Mouse (Mus musculus): ENCODE data around the gene Notch3. TPM values are rescaled to one million over a fixed set of nuclear protein-coding genes. Genes with fewer than 3 reads are reported as not detected.
"Not testable (repeated sequence)": the region's sequence is repeated elsewhere in the genome, so short reads cannot be mapped to it uniquely, and the experiment has no call there.

The Notch3 gene
- polyA plus RNA-seq (2016; fragmentation: Nextera tagmentation; extraction: Ambion mirVana): 22.1 and 23.0 TPM in 2 replicates

DNA sequence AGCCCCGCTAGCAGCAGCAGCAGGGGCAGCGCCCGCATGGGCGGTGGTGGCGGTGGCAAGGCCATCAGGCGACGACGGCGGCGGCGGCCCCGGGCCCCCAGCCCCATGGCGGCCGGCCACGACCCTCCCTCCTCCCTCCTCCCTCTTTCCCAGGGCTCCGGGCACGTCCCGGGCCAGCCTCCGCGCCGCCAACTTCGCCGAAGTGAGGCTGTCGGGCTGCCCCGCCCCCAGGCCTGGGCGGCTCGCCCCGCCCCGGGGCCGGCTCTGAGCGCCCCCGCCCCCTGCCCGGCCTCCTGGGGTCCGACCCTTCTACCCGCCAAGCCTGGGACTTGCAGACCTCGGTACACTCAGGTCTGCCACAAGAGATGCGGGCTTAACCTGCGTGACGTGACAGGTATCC, at the start of gene Notch3:
Gene Notch3, minus strand, starts transcription at position 166 of the 400 bp plus-strand sequence.
- Histone ChIP-seq H3K9me3 (no peaks in the 10 kb centered on the region), H3K9ac (peak within 1 kb of the TSS; percentile 80), H3K4me1 (peaks cover 34% of the 10 kb centered on the region), H3K27ac (peak within 1 kb of the TSS; percentile 92), H3K4me2 (replicated peaks) (peak within 1 kb of the TSS; percentile 78), H3K27me3 (no peaks in the 10 kb centered on the region), H3K36me3 (no peaks in the 10 kb centered on the region), H3K4me3 (peak within 1 kb of the TSS; percentile 71)
- peak; percentile 48; the same call in 1 of the 2 replicates for ATAC-seq (ENCODE audit: insufficient number of reproducible peaks, insufficient read depth, low FRiP score, low TSS enrichment)
- whole genome bisulfite sequencing: 0% methylated on average over 33 of the region's 39 CpGs

DNA sequence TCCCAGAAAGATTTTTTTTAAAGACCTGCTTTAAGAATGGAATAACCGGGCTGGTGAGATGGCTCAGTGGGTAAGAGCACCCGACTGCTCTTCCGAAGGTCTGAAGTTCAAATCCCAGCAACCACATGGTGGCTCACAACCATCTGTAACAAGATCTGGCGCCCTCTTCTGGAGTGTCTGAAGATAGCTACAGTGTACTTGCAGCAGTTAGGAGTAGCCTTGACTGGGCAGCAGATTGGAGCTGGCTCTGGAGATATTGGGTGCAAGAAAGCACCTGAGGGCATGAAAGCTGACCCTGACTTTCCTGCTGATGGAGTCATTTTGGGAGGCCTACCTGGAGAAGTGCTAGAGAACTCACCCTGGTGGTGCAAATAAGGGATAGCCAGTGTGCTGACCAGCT, 48.9 kb upstream of the Notch3 start:
- not testable (repeated sequence) for H3K27ac ChIP-seq; H3K4me1 ChIP-seq; H3K9ac ChIP-seq; ATAC-seq (ENCODE audit: insufficient number of reproducible peaks, insufficient read depth, low FRiP score, low TSS enrichment); H3K4me2 ChIP-seq (replicated peaks); H3K27me3 ChIP-seq; H3K9me3 ChIP-seq; H3K4me3 ChIP-seq
- peaks cover 82% of the 10 kb centered on the region for H3K36me3 ChIP-seq
- WGBS: 72% methylated on average over 4 of the region's 4 CpGs

DNA sequence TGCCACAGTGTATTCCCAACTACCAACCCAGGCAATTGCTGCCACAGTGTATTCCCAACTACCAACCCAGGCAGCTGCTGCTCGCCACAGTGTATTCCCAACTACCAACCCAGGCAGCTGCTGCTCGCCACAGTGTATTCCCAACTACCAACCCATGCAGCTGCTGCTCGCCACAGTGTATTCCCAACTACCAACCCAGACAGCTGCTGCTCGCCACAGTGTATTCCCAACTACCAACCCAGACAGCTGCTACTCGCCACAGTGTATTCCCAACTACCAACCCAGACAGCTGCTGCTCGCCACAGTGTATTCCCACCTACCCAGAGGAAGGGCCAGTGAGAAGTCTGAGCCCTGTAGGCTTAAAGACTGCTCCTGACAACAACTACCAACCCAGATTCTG, 44.9 kb upstream of the Notch3 start:
- WGBS: 95% methylated on average over 6 of the region's 6 CpGs
- peaks cover 19% of the 10 kb centered on the region for H3K4me1 ChIP-seq
- H3K9ac ChIP-seq; H3K27ac ChIP-seq; H3K4me3 ChIP-seq; H3K4me2 ChIP-seq (replicated peaks); H3K27me3 ChIP-seq; ATAC-seq (ENCODE audit: insufficient number of reproducible peaks, insufficient read depth, low FRiP score, low TSS enrichment); H3K9me3 ChIP-seq: not testable (repeated sequence)
- H3K36me3 ChIP-seq: peaks cover 81% of the 10 kb centered on the region

DNA sequence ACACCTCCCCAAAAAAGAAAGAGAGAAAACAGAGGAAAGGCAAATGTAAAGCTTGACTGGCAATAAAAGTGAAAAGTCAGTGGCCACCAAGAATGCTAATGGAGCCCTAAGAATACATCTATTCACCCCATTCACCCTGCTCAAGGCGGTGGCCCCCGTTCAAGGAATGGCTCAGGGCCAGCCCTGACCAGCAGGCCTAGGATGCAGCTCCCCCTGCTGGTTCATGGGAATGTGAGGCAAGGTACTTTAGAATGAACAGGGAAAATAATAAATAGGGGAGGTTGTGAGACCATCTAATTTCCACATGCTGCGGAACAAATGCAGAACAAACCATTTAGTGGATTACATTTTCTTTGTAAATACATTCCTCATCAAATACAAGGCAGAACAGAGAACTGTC, 43.1 kb upstream of the Notch3 start:
- ATAC-seq (ENCODE audit: insufficient number of reproducible peaks, insufficient read depth, low FRiP score, low TSS enrichment): no peak
- H3K36me3 ChIP-seq: peaks cover 80% of the 10 kb centered on the region
- no peak overlapping the region for H3K4me2 ChIP-seq (replicated peaks)
- H3K4me1 ChIP-seq: peaks cover 19% of the 10 kb centered on the region
- H3K9me3 ChIP-seq: no peaks in the 10 kb centered on the region
- no peaks in the 10 kb centered on the region for H3K27me3 ChIP-seq
- H3K9ac ChIP-seq: no peak overlapping the region
- H3K4me3 ChIP-seq: no peak overlapping the region
- 0 out of 2 replicates have a peak overlapping the region, but pooled peaks have one; percentile 8 for H3K27ac ChIP-seq
- 45% methylated on average over 3 of the region's 3 CpGs for WGBS

DNA sequence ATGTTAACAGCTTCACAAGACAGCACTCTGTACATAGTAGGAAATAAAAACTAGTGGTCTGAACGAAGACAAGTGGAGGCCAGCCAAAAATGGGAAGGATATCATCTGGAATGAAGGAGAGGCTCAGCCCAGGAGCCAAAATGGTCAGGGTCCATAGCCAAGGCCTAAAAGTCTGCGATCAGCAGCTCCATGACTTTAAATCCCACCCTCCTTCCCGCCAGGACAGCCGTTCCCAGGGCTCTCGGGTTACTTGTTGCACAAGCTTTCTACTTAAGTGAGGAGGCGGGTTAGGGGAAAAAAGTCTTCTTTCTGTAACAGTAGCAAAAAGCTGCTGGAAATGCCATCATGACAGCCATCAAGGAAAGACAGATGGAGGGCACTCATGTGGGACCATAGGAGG, 42.5 kb upstream of the Notch3 start:
- ATAC-seq (ENCODE audit: insufficient number of reproducible peaks, insufficient read depth, low FRiP score, low TSS enrichment): no peak
- Histone ChIP-seq H3K9me3 (no peaks in the 10 kb centered on the region), H3K36me3 (peaks cover 79% of the 10 kb centered on the region), H3K9ac (no peak overlapping the region), H3K4me3 (no peak overlapping the region), H3K27me3 (no peaks in the 10 kb centered on the region), H3K4me1 (peaks cover 19% of the 10 kb centered on the region), H3K27ac (peak overlapping the region; percentile 8; the same call in 1 of the 2 replicates), H3K4me2 (replicated peaks) (no peak overlapping the region)
- 49% methylated on average over 6 of the region's 6 CpGs for WGBS

DNA sequence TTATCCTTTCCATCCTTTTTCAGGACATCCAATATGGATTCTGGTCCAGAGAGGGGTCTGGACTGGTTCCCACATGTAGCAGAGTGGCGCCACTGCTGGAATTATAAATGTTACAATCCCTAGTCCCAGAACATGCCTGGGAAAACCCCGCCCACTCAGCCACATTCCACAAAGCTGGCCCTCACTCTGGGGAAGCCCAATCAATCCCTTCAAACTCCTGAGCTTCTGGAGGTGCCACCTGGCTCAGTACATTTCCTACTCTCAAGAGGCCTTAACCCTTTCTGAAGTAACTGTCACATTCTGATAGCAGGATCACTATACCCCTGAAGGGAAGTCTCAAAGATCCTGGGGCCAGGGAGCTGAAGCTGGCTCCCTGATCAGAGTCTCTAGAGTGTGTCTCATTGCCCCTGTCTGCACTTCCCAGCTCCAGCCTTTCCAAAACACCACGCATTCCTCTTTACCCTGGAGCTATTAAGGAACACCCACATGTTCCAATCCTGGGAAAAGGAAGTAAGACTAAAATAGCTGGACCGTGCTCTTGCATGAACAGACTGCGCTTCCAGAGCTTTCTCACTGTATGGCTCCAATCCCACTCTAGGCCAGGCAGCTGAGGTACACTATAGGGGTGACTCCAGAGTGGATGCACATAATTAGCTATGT, 41.1 kb upstream of the Notch3 start:
- no peaks in the 10 kb centered on the region for H3K9me3 ChIP-seq
- no peak for ATAC-seq (ENCODE audit: insufficient number of reproducible peaks, insufficient read depth, low FRiP score, low TSS enrichment)
- H3K36me3 ChIP-seq: peaks cover 78% of the 10 kb centered on the region
- H3K27ac ChIP-seq: no peak overlapping the region; the same call in 1 of the 2 replicates
- no peak overlapping the region for H3K4me2 ChIP-seq (replicated peaks)
- no peak overlapping the region for H3K4me3 ChIP-seq
- WGBS: 64% methylated on average over 5 of the region's 5 CpGs
- no peak overlapping the region for H3K9ac ChIP-seq
- peaks cover 19% of the 10 kb centered on the region for H3K4me1 ChIP-seq
- H3K27me3 ChIP-seq: no peaks in the 10 kb centered on the region

DNA sequence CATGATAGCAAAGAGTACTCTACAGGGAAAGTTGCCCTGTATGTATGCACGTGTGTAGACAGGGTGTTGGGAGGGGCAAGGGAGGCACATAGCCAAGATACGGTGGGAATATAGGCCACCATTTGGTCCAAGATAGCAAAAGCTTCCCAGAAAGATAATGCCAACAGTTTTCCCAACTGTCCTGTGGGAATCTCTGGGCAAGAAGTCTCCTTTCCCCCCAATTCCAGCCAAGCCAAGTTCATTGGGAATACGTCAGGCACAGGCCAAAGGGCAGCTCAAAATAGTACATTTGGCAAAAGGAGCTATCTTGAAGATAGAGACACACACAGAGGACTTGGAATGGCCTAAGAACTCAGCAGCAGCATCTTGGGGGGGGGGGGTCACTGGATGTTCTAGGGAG, 38.7 kb upstream of the Notch3 start:
- 88% methylated on average over 3 of the region's 3 CpGs for WGBS
- Histone ChIP-seq H3K36me3 (peaks cover 78% of the 10 kb centered on the region), H3K27me3 (no peaks in the 10 kb centered on the region), H3K9ac (no peak overlapping the region), H3K9me3 (no peaks in the 10 kb centered on the region), H3K4me2 (replicated peaks) (no peak overlapping the region), H3K4me1 (peaks cover 18% of the 10 kb centered on the region), H3K27ac (no peak overlapping the region), H3K4me3 (no peak overlapping the region)
- ATAC-seq (ENCODE audit: insufficient number of reproducible peaks, insufficient read depth, low FRiP score, low TSS enrichment): no peak

DNA sequence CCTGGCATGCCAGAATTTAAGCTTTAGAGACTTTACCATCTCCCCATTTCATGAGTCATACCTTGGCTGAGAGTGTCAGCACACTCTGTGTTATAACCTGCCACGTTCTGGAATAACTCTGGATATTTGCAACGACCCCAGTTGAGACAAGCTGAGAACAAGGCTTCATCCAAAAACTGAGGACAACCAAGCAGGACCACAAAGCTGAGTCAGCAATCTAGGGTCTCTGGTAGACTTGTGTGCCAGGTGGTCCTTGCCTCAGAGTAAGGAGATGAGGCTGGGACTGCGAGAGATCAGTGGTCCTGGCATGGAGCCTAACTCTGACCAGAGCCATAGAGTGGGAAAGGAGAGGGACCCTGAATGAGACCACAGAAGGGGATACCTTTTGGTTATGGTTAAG, 36.3 kb upstream of the Notch3 start:
- Histone ChIP-seq H3K27ac (no peak overlapping the region), H3K27me3 (no peaks in the 10 kb centered on the region), H3K4me1 (peaks cover 5% of the 10 kb centered on the region), H3K4me3 (no peak overlapping the region), H3K36me3 (peaks cover 92% of the 10 kb centered on the region), H3K9me3 (no peaks in the 10 kb centered on the region), H3K9ac (no peak overlapping the region), H3K4me2 (replicated peaks) (no peak overlapping the region)
- 90% methylated on average over 3 of the region's 3 CpGs for WGBS
- no peak for ATAC-seq (ENCODE audit: insufficient number of reproducible peaks, insufficient read depth, low FRiP score, low TSS enrichment)

DNA sequence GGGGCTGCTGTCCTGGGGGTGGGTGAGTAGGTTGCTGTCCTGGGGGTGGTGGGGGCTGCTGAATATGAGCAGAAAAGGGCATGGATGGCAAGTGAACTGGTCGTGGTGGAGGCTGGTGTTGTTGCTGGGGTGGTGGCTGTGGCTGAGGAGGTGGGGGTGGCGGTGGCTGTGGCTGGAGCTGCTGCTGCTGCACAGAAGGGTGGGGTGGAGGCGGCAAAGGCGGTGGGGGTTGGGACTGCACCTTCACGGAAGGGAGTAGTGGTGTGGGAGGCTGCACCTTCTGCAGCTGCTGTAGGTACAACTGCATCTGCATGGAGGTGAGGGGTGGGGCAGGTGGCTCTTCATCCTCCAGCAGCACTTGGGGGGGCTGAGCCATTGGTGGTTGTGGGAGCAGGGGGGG, 34.4 kb upstream of the Notch3 start:
- peaks cover 93% of the 10 kb centered on the region for H3K36me3 ChIP-seq
- no peaks in the 10 kb centered on the region for H3K27me3 ChIP-seq
- H3K4me1 ChIP-seq: no peaks in the 10 kb centered on the region
- H3K27ac ChIP-seq: no peak overlapping the region
- no peak for ATAC-seq (ENCODE audit: insufficient number of reproducible peaks, insufficient read depth, low FRiP score, low TSS enrichment)
- no peaks in the 10 kb centered on the region for H3K9me3 ChIP-seq
- no peak overlapping the region for H3K9ac ChIP-seq
- H3K4me2 ChIP-seq (replicated peaks): no peak overlapping the region
- WGBS: 93% methylated on average over 5 of the region's 5 CpGs
- no peak overlapping the region for H3K4me3 ChIP-seq

DNA sequence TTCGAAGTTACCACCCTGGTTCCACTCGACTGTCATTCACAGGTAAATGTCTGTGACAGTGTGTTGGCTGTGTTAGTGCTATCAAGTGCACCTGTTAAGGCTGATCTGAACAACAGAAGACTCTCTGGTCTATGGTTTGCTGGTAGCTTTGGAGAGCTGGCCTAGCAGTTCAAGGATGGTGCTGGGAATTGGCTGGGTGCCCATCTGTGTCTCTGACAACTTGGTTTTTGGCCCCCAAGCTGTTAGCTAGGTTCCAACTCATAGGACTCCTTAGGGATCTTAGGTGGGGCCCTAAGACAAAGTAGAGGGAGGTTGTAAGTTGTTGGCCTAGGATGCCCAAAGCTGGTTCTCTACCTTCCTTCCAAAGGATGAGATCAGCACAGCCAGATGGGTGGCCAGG, 33.1 kb upstream of the Notch3 start:
- Histone ChIP-seq H3K36me3 (peaks cover 93% of the 10 kb centered on the region), H3K9me3 (no peaks in the 10 kb centered on the region)

DNA sequence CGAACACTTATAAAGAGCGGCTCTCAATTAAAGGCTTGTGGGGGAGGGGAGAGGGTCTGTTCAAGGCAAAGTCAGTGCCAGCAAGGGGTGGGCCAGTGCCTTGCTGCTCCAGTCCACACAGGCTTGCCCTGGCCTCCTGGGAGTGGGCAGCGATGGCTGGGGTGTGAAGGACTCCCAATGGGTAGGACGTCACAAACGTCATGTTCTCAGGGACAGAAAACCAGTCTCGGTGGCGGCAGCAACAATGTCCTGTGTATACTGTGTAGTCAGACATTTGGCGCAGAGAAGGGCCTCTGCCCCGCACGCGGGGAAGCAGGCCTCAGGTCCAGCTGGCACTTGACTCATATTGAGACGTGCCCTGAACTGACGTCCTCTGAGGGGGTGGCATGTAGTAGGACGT, 30.5 kb upstream of the Notch3 start:
- no peak overlapping the region for H3K27ac ChIP-seq
- H3K36me3 ChIP-seq: peaks cover 69% of the 10 kb centered on the region
- H3K4me3 ChIP-seq: no peak overlapping the region
- 88% methylated on average over 14 of the region's 14 CpGs for WGBS
- H3K9me3 ChIP-seq: no peaks in the 10 kb centered on the region
- H3K27me3 ChIP-seq: no peaks in the 10 kb centered on the region
- no peaks in the 10 kb centered on the region for H3K4me1 ChIP-seq
- H3K4me2 ChIP-seq (replicated peaks): no peak overlapping the region
- H3K9ac ChIP-seq: no peak overlapping the region
- ATAC-seq (ENCODE audit: insufficient number of reproducible peaks, insufficient read depth, low FRiP score, low TSS enrichment): no peak

More for the DNA sequence above, 33.1 kb upstream of the Notch3 start:
- 95% methylated on average over 2 of the region's 2 CpGs for WGBS
- Histone ChIP-seq H3K27ac (no peak overlapping the region), H3K27me3 (no peaks in the 10 kb centered on the region), H3K4me2 (replicated peaks) (no peak overlapping the region), H3K9ac (no peak overlapping the region), H3K4me1 (no peaks in the 10 kb centered on the region), H3K4me3 (no peak overlapping the region)
- ATAC-seq (ENCODE audit: insufficient number of reproducible peaks, insufficient read depth, low FRiP score, low TSS enrichment): no peak

DNA sequence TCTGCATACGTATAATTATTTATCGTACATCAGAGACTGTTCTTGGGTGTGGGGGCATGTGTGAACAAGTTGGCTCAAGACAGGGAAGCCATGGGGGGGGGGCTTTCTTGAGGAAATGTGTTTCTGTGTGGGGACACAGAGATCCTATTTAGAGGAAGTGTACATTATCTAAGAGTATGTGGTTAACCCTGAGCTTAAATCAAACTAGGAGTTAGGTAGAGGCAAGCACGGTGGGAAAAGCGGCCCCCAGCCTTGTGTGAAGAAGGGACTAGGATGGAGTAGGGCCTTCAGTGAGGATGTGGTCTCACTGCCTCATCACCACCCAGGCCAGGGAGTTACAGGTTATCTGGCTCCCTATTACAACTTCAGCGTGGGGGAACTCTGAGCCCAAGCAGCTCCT, 29.1 kb upstream of the Notch3 start:
- no peak for ATAC-seq (ENCODE audit: insufficient number of reproducible peaks, insufficient read depth, low FRiP score, low TSS enrichment)
- Histone ChIP-seq H3K36me3 (peaks cover 54% of the 10 kb centered on the region), H3K27me3 (no peaks in the 10 kb centered on the region), H3K4me3 (no peak overlapping the region), H3K4me1 (no peaks in the 10 kb centered on the region), H3K9ac (no peak overlapping the region), H3K9me3 (no peaks in the 10 kb centered on the region), H3K4me2 (replicated peaks) (no peak overlapping the region), H3K27ac (no peak overlapping the region)
- WGBS: 87% methylated on average over 5 of the region's 5 CpGs
